Mouse (Mus musculus) adrenal gland, postnatal 0 days (tissue): Measurements from ENCODE around the gene Kdm6b. TPM values are rescaled to one million over a fixed set of nuclear protein-coding genes. Genes with fewer than 3 reads are reported as not detected.

Experiments used
- polyA plus RNA-seq: library from polyadenylated mRNA; unstranded; fragments of >200 nt; fragmentation: Nextera tagmentation; extraction: Ambion mirVana; gene quantifications from 2 replicates; pipeline ENCODE4 v1.2.1, GENCODE M21; 2015

Kdm6b gene
- polyA plus RNA-seq = 13.8 and 14.7 TPM in 2 replicates

DNA sequence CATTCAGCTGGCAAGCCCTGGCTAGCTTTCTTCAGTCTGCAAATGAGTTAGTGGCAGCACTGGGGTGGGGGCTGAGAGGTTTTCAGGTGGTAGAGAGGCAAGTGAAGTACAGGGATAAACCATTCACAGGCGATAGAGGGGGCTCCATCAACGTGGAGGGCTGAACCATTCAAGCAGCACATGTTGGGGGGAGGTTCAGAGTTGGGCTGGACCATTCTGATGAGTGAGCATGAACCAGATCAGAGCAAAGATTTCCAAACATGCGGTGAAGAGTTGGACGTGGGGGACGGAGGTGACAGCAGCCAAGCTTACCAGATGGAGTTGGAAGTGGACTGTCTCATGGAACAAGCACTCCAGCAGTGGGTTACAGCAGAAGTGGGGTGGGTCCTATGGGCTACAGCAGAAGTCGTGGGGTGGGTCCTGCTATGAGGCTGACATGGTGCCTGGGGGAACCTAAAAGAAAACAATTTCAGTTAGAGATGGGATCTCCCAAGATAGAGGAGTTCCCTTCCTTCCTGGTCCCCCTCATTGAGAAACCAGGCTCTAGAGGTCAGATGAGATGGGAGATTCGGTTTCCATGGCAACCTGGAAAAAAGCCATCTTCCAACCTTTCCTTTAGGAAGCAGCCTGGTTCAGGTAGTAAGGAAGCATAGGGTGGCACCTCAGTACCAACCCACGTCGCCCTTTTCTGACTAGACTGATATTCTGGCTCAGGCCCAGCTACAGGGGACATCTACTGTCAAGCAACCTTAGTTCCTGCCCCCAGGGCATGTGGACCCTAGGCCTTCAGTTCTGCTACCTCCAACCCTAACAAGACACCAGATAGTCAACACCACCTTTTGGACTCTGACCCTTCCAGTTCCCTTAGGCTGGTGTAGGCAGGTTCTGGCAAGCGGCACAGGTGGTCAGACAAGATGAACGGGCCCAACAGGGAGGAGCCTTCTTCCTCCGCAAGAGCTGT, at the start of gene Kdm6b:
Kdm6b (minus strand) TSS at position 455 of the 961 bp plus-strand sequence.

DNA sequence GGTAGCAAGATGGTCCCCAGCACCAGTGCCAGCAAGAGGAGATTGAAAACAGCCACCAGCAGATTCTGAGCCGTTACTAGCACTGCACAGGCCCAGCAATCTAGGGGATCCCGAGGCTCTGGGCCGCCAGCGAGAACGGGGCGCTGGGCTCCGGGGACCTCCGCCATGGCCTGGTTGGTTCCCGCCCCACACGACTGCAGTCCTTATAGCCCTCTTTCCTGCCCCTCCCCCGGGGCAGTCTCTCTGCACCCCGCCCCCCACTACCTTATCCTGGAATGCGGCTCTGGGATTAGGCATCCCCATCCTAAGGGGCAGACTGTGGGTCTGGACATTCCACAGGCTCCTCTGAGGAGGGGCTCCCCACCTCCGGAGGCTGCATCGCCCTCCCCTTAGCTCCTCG, 15.4 kb downstream of the Kdm6b start, which contains the start of gene Tmem88:
Tmem88 (minus strand) TSS at position 176 of the 400 bp plus-strand sequence.

DNA sequence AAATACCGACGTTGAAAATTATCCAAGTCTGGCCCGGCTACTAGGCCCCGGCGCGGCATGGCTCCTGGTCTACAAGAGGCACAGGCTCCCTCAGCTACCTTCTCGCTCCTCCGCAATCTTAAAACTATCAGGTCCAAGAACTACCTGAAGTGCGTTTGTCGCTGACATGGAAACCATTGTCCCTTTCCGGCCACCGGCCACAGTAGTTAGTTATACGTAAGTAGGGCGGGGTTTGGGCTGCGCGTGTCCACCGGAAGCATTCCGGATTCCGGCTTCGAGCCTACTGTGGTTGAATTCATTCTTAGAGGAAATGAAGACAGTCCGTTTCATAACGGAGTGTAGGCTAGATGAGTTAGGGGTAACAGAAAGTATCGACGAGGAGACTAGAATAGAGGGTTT, 18.2 kb downstream of the Kdm6b start, which contains the start of the genes Naa38 and Cyb5d1:
Naa38 (plus strand) TSS at position 253 of the 399 bp plus-strand sequence.
Cyb5d1 (minus strand) TSS at position 397 of the 399 bp plus-strand sequence.

DNA sequence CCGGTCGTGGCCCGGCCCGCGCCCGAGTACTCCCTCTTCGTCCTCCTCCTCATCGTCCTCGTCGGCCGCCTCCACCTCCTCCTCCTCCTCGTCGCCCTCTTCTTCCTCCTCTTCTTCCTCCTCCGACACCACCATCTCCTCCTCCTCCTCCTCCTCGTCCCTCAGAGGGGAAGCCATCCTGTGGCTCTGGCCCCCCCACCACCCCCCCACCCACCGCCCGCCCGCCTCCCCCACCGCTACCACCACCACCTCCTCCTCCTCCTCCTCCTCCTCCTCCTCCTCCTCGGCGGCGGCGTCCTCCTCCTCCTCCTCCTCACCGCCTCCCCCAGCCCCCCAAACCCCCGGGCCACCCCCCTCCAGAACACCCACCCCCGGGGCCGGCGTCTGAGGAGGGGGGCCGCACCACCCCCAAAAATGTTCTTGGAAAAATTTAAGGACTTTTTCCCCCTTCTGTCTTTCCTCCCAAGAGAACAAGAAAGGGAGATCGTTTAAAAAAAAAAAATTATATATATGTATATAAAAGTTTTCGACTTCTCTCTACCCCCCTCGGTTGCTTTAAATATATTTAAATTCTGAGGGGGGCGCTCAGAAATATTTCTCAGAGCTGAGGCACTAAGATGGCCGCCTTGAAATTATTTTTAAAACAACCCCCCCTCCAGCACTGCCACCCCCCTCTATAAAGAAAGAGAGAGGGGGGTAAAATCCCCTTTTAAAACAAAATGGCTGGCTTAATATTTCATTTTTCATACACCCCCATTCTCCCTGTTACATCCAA, 44.1 kb downstream of the Kdm6b start, which contains the start of gene Chd3:
Chd3 (minus strand) TSS at position 192 of the 775 bp plus-strand sequence.

Other genes starting within 250 kb of the Kdm6b start
- 0.08 TPM in 1 of 2 replicates, not detected in the other for gene Alox8, start 215.8 kb downstream of the Kdm6b start, polyA plus RNA-seq
- gene Gucy2e, start 176.6 kb downstream of the Kdm6b start, polyA plus RNA-seq = 0.20 and 0.26 TPM in 2 replicates
- gene Cntrob, start 89.9 kb downstream of the Kdm6b start, polyA plus RNA-seq = 6.9 and 7.3 TPM in 2 replicates
- 156 and 165 TPM in 2 replicates for gene Trappc1, start 89.7 kb downstream of the Kdm6b start, polyA plus RNA-seq
- 2.1 and 3.4 TPM in 2 replicates for gene Kcnab3, start 87.4 kb downstream of the Kdm6b start, polyA plus RNA-seq
- gene Rnf227, start 73.2 kb downstream of the Kdm6b start, polyA plus RNA-seq = 11.8 and 19.2 TPM in 2 replicates
- gene Chd3, start 44.3 kb downstream of the Kdm6b start, polyA plus RNA-seq = 20.4 and 27.7 TPM in 2 replicates
- 338 and 498 TPM in 2 replicates for gene Naa38, start 18.2 kb downstream of the Kdm6b start, polyA plus RNA-seq
- 16.4 and 21.0 TPM in 2 replicates for gene Cyb5d1, start 18.0 kb downstream of the Kdm6b start, polyA plus RNA-seq
- gene Tmem88, start 15.4 kb downstream of the Kdm6b start, polyA plus RNA-seq = 36.4 and 44.7 TPM in 2 replicates
- 0.30 and 1.3 TPM in 2 replicates for gene Dnah2, start 135.4 kb upstream of the Kdm6b start, polyA plus RNA-seq
- 9.0 and 17.2 TPM in 2 replicates for gene Efnb3, start 146.5 kb upstream of the Kdm6b start, polyA plus RNA-seq
- 10.6 and 11.8 TPM in 2 replicates for gene Wrap53, start 166.6 kb upstream of the Kdm6b start, polyA plus RNA-seq
- gene Trp53, start 166.7 kb upstream of the Kdm6b start, polyA plus RNA-seq = 50.4 and 67.8 TPM in 2 replicates
- 25.4 and 32.3 TPM in 2 replicates for gene Atp1b2, start 192.3 kb upstream of the Kdm6b start, polyA plus RNA-seq
- gene Shbg, start 204.2 kb upstream of the Kdm6b start, polyA plus RNA-seq = 0.14 TPM in 1 of 2 replicates, not detected in the other
- 41.0 and 44.3 TPM in 2 replicates for gene Sat2, start 208.3 kb upstream of the Kdm6b start, polyA plus RNA-seq
- 17.0 and 23.2 TPM in 2 replicates for gene Fxr2, start 219.3 kb upstream of the Kdm6b start, polyA plus RNA-seq
- gene Sox15, start 241.6 kb upstream of the Kdm6b start, polyA plus RNA-seq = not detected in 2 replicates
- 75.5 and 97.1 TPM in 2 replicates for gene Mpdu1, start 249.0 kb upstream of the Kdm6b start, polyA plus RNA-seq